Mouse (Mus musculus) megakaryocyte, embryonic 14.5 days (primary cell): ENCODE data around the gene Plac1. TPM values are rescaled to one million over a fixed set of nuclear protein-coding genes. Genes with fewer than 3 reads are reported as not detected.

Source experiments
- H3K27me3 ChIP-seq: replicated peaks from 2 replicates; pipeline ENCODE3; 2012; ENCODE audit warnings: inconsistent platforms
- H3K36me3 ChIP-seq: replicated peaks from 2 replicates; pipeline ENCODE3; 2012; ENCODE audit warnings: low read length, inconsistent platforms, mixed read lengths
- H3K4me1 ChIP-seq: 2 replicates; pipeline ENCODE4 v1.6.1; 2012; ENCODE audit warnings: inconsistent platforms
- H3K4me3 ChIP-seq: replicated peaks from 2 replicates; pipeline ENCODE3; 2012; ENCODE audit warnings: moderate library complexity, mild to moderate bottlenecking, inconsistent platforms
- H3K9me3 ChIP-seq: 2 replicates; pipeline ENCODE4 v1.6.1; 2012; ENCODE audit warnings: inconsistent platforms
- FLI1 ChIP-seq: IDR thresholded peaks from 2 replicates; pipeline ENCODE4 v1.6.1; 2012; ENCODE audit warnings: low read length, inconsistent platforms, mixed read lengths
- GATA1 ChIP-seq: IDR thresholded peaks from 3 replicates; pipeline ENCODE4 v1.6.1; 2012; ENCODE audit warnings: mixed read lengths, low read length, inconsistent platforms, borderline replicate concordance
- polyA plus RNA-seq: library from polyadenylated mRNA; stranded (reverse); fragments of >175 nt; gene quantifications from 2 replicates; pipeline ENCODE4 v1.2.3, GENCODE M21; 2012; ENCODE audit warnings: low replicate concordance; ENCODE audit not compliant: insufficient read depth

Gene Plac1
- polyA plus RNA-seq, 1 experiment: not detected

- TF ChIP-seq FLI1: no peak
- no peak for TF ChIP-seq GATA1
- no peaks in the 10 kb centered on the region for H3K9me3 ChIP-seq
- H3K4me1 ChIP-seq: no peaks in the 10 kb centered on the region
- no peaks in the 10 kb centered on the region for H3K36me3 ChIP-seq
- H3K4me3 ChIP-seq: no peak overlapping the region
- H3K27me3 ChIP-seq: peaks cover 9% of the 10 kb centered on the region
These were observed 38.3 kb downstream of the Plac1 start for GRCm38 (mm10) chrX:53201616-53202015.

- Histone ChIP-seq H3K4me3 (no peak overlapping the region), H3K27me3 (peaks cover 7% of the 10 kb centered on the region), H3K9me3 (no peaks in the 10 kb centered on the region), H3K36me3 (no peaks in the 10 kb centered on the region), H3K4me1 (peaks cover 5% of the 10 kb centered on the region; the same call in 1 of the 2 replicates)
- TF ChIP-seq GATA1 (no peak), FLI1 (no peak)
These were observed 42.2 kb downstream of the Plac1 start for GRCm38 (mm10) chrX:53197681-53198080.

- Histone ChIP-seq H3K36me3 (no peaks in the 10 kb centered on the region), H3K4me3 (no peak overlapping the region), H3K27me3 (peaks cover 5% of the 10 kb centered on the region), H3K9me3 (no peaks in the 10 kb centered on the region), H3K4me1 (peaks cover 5% of the 10 kb centered on the region; the same call in 1 of the 2 replicates)
- TF ChIP-seq GATA1: no peak
- TF ChIP-seq FLI1: no peak
These were observed 43.5 kb downstream of the Plac1 start for GRCm38 (mm10) chrX:53196392-53196791.

GRCm38 (mm10) chrX:53188692-53189091 lies 51.2 kb downstream of the Plac1 start:
- Histone ChIP-seq H3K9me3 (no peaks in the 10 kb centered on the region), H3K4me1 (peaks cover 5% of the 10 kb centered on the region; the same call in 1 of the 2 replicates), H3K36me3 (no peaks in the 10 kb centered on the region), H3K4me3 (no peak overlapping the region), H3K27me3 (peaks cover 6% of the 10 kb centered on the region)
- TF ChIP-seq GATA1 (no peak), FLI1 (no peak)

GRCm38 (mm10) chrX:53179801-53180200 lies 60.1 kb downstream of the Plac1 start:
- no peaks in the 10 kb centered on the region for H3K4me1 ChIP-seq
- peaks cover 19% of the 10 kb centered on the region for H3K27me3 ChIP-seq
- TF ChIP-seq GATA1 (no peak), FLI1 (no peak)
- H3K9me3 ChIP-seq: no peaks in the 10 kb centered on the region
- H3K36me3 ChIP-seq: no peaks in the 10 kb centered on the region
- no peak overlapping the region for H3K4me3 ChIP-seq

GRCm38 (mm10) chrX:53176296-53176695 lies 63.6 kb downstream of the Plac1 start:
- Histone ChIP-seq H3K4me3 (no peak overlapping the region), H3K9me3 (no peaks in the 10 kb centered on the region), H3K36me3 (no peaks in the 10 kb centered on the region), H3K4me1 (peaks cover 10% of the 10 kb centered on the region), H3K27me3 (peaks cover 19% of the 10 kb centered on the region)
- TF ChIP-seq FLI1 (no peak), GATA1 (no peak)

- Histone ChIP-seq H3K27me3 (peaks cover 6% of the 10 kb centered on the region), H3K4me1 (peaks cover 36% of the 10 kb centered on the region), H3K4me3 (no peak overlapping the region), H3K9me3 (no peaks in the 10 kb centered on the region), H3K36me3 (no peaks in the 10 kb centered on the region)
- TF ChIP-seq FLI1 (no peak), GATA1 (no peak)
These were observed 71.3 kb downstream of the Plac1 start for GRCm38 (mm10) chrX:53168623-53169022.

GRCm38 (mm10) chrX:53166901-53167525 lies 72.9 kb downstream of the Plac1 start:
- Histone ChIP-seq H3K4me1 (peaks cover 38% of the 10 kb centered on the region), H3K27me3 (peaks cover 13% of the 10 kb centered on the region), H3K9me3 (no peaks in the 10 kb centered on the region), H3K36me3 (no peaks in the 10 kb centered on the region), H3K4me3 (no peak overlapping the region)
- no peak for TF ChIP-seq GATA1
- TF ChIP-seq FLI1: no peak

GRCm38 (mm10) chrX:53166251-53166900 lies 73.5 kb downstream of the Plac1 start:
- no peaks in the 10 kb centered on the region for H3K36me3 ChIP-seq
- H3K27me3 ChIP-seq: peaks cover 20% of the 10 kb centered on the region
- no peaks in the 10 kb centered on the region for H3K9me3 ChIP-seq
- TF ChIP-seq FLI1 (no peak), GATA1 (no peak)
- no peak overlapping the region for H3K4me3 ChIP-seq
- H3K4me1 ChIP-seq: peaks cover 44% of the 10 kb centered on the region

- Histone ChIP-seq H3K4me3 (no peak overlapping the region), H3K9me3 (no peaks in the 10 kb centered on the region), H3K27me3 (peaks cover 25% of the 10 kb centered on the region), H3K36me3 (no peaks in the 10 kb centered on the region), H3K4me1 (peaks cover 40% of the 10 kb centered on the region)
- TF ChIP-seq FLI1: no peak
- TF ChIP-seq GATA1: no peak
These were observed 77.3 kb downstream of the Plac1 start for GRCm38 (mm10) chrX:53162589-53162988.

GRCm38 (mm10) chrX:53161583-53161982 lies 78.3 kb downstream of the Plac1 start:
- Histone ChIP-seq H3K4me1 (peaks cover 30% of the 10 kb centered on the region), H3K27me3 (peaks cover 27% of the 10 kb centered on the region), H3K9me3 (no peaks in the 10 kb centered on the region), H3K4me3 (no peak overlapping the region), H3K36me3 (no peaks in the 10 kb centered on the region)
- TF ChIP-seq FLI1 (no peak), GATA1 (no peak)
